Mouse (Mus musculus) layer of hippocampus, adult 6 months (tissue): ENCODE measurements around the gene Gm10073. TPM values are rescaled to one million over a fixed set of nuclear protein-coding genes. Genes with fewer than 3 reads are reported as not detected.

ENCODE experiments used
- long read RNA-seq, 2 experiments: library from polyadenylated mRNA; unstranded; transcript quantifications; one replicate each; pipeline ENCODE4 v2.0.0; 2019 to 2020
- polyA plus RNA-seq: library from polyadenylated mRNA; unstranded; fragments of <200 nt; fragmentation: Nextera tagmentation; gene quantifications from 2 replicates; pipeline ENCODE4 v1.2.3, GENCODE M21; 2021

Gene Gm10073
- 9.7 and 12.7 TPM in 2 replicates for polyA plus RNA-seq
- long read RNA-seq, experiment 1, transcript Gm10073-201 (1 exons, 496 nt), result major isoform, 9 of 9 reads
- long read RNA-seq, experiment 1, partial matches to known transcripts, result 0 of 9 reads
- long read RNA-seq, experiment 1, other reads (novel, unspliced or antisense), result 0 of 9 reads
- long read RNA-seq, experiment 2, result 0 reads

GRCm38 (mm10) chr8:106573168-106573567 lies at the start of gene Gm10073:
Gene Gm10073, minus strand, starts transcription at chr8:106573461.

GRCm38 (mm10) chr8:106603131-106603819 lies 30.0 kb upstream of the Gm10073 start, which contains the start of gene Cdh1:
Gene Cdh1, plus strand, starts transcription at chr8:106603351.

Other genes with a start within 250 kb of the Gm10073 start
- 29.6 and 35.3 TPM in 2 replicates for gene Smpd3, start 235.5 kb downstream of the Gm10073 start, polyA plus RNA-seq
- gene Zfp90, start 158.1 kb downstream of the Gm10073 start, polyA plus RNA-seq, result 7.2 TPM in 2 replicates
- gene 6030452D12Rik, start 72.9 kb downstream of the Gm10073 start, polyA plus RNA-seq, result not detected in 2 replicates
- gene Cdh3, start 62.6 kb downstream of the Gm10073 start, polyA plus RNA-seq, result 0.05 and 0.72 TPM in 2 replicates
- gene Cdh1, start 29.9 kb upstream of the Gm10073 start, polyA plus RNA-seq, result 0.15 and 0.31 TPM in 2 replicates
- 1.9 and 2.2 TPM in 2 replicates for gene Tango6, start 109.6 kb upstream of the Gm10073 start, polyA plus RNA-seq